Mouse (Mus musculus): ENCODE measurements around the gene Tsc22d2. TPM values are rescaled to one million over a fixed set of nuclear protein-coding genes. Genes with fewer than 3 reads are reported as not detected.

Gene Tsc22d2
- polyA plus RNA-seq, 1 experiment from 2014 or later = 8.4 TPM

DNA sequence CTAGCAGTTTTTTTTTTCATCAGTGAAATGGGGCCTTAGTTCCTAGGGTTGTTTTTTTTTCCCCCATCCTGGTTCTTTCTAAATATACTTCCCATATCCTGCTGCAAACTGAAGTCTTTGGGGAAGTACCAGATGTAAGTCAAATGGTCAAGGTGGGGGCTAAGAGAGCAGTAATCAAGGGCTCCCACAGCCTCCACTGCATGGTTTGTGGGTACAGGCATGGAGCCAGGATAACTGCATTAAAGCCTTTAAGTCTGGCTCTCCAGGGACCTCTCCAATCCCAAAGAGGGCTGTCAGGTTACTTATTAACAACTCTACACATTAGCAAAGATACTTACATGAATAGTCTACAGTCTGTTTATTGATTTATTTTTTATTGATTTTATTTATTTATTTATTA is 2.8 kb upstream of the Tsc22d2 start:
- Histone ChIP-seq H3K4me3 (no peak overlapping the region), H3K4me1 (peaks cover under 1% of the 10 kb centered on the region), H3K27me3 (ENCODE audit: low read depth, poor library complexity, severe bottlenecking) (no peaks in the 10 kb centered on the region), H3K9me3 (replicated peaks) (no peaks in the 10 kb centered on the region), H3K36me3 (peaks cover 3% of the 10 kb centered on the region), H3K27ac (no peak overlapping the region)
- no peak for DNase-seq (ENCODE audit: low spot score)

DNA sequence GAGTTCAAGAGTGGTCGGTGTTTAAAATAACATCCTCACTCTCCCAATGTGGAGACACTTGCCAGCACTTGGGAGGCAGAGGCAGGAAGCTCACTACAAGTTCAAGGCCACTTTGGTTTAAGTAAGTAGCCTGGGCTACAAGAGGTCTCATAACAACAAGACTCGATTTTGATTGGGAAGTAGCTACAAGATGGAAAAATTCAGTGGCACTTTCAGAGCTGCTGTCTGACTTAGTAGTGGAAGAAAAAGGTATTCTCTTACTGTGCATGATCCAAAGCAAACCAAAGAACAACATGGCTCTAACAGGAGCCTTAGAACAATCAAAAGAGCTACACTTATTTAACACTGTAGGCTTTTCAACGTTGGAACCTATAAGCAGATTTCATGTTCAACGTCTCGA is 844 bp upstream of the Tsc22d2 start:
- 54% methylated on average over 5 of the region's 5 CpGs for WGBS
- peaks cover 14% of the 10 kb centered on the region for H3K4me1 ChIP-seq
- H3K27me3 ChIP-seq (ENCODE audit: low read depth, poor library complexity, severe bottlenecking) = no peaks in the 10 kb centered on the region
- H3K9me3 ChIP-seq (replicated peaks) = no peaks in the 10 kb centered on the region
- DNase-seq (ENCODE audit: low spot score) = no peak
- peaks cover 9% of the 10 kb centered on the region for H3K36me3 ChIP-seq
- peak overlapping the region; percentile 98 for H3K4me3 ChIP-seq
- peak overlapping the region; percentile 99; the same call in 1 of the 2 replicates for H3K27ac ChIP-seq

DNA sequence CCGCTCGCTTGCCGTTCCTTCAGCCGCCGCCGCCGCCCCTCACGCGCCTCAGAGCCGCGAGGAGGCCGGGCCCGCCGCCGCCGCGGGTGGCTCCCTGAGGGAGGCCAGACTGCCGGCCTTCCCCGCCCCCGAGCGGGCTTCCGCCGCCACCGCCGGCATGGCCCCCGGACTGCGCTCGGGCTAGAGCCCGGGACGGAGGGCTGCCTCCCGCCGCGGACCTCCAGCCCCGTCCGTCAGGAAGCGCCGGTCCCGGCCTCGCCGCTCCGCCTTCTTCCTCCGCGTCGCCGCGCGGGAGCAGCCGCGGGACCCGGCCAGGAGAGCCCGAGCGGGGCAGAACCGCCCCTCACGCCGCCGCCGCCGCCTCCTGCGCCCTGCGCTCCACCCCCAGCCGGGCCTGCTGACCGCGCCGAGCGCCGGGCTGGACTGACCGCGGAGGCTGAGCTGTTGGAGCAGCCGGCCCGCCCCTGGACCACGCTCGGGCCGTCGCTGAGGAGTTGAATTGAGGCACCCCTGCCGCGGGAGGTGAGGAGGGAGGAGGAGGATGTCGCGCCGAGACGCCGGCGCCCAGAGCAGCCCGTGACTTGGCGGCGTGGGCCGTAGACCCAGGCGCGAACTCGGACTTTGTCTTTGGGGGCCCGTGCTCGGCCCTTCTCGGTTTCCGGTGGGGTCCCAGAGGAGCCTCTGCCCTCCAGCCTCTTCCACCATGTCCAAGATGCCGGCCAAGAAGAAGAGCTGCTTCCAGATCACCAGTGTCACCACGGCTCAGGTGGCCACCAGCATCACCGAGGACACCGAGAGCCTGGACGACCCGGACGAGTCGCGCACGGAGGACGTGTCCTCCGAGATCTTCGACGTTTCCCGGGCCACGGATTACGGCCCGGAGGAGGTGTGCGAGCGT is 720 bp downstream of the Tsc22d2 start:
- Histone ChIP-seq H3K27me3 (ENCODE audit: low read depth, poor library complexity, severe bottlenecking) (no peaks in the 10 kb centered on the region), H3K36me3 (peaks cover 9% of the 10 kb centered on the region), H3K9me3 (replicated peaks) (no peaks in the 10 kb centered on the region), H3K4me3 (peak overlapping the region; percentile 98), H3K27ac (peak overlapping the region; percentile 99), H3K4me1 (peaks cover 27% of the 10 kb centered on the region)
- WGBS = under 1% methylated on average over 113 of the region's 113 CpGs
- peak; percentile 74 for DNase-seq (ENCODE audit: low spot score)

DNA sequence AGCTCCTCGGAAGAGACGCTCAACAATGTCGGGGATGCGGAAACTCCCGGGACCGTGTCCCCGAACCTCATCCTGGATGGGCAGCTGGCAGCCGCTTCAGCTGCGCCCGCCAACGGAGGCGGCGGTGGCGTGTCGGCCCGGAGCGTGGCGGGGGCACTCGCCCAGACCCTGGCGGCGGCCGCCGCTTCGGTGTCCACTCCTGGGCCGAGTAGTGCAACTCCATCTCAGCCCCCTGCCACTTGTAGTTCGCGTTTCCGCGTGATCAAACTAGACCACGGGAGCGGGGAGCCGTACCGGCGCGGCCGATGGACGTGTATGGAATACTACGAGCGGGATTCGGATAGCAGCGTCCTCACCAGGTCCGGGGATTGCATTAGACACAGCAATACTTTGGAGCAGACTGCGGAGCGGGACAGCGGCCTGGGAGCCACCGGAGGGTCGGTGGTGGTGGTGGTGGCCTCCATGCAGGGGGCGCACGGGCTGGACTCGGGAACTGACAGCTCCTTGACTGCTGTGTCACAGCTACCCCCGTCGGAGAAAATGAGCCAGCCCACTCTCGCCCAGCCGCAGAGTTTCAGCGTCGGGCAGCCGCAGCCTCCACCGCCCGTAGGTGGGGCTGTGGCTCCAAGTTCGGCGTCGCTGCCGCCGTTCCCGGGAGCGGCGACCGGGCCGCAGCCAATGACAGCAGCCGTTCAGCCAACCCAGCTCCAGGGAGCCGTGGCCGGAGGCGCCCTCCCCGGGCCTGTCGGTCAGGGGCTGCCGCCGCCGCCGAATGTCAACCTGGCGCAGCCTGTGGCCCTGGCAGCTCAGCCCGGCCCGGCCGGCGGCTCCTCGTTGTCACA is 1.6 kb downstream of the Tsc22d2 start:
- H3K4me3 ChIP-seq = peak overlapping the region; percentile 98
- peak; percentile 83 for DNase-seq (ENCODE audit: low spot score)
- H3K9me3 ChIP-seq (replicated peaks) = no peaks in the 10 kb centered on the region
- under 1% methylated on average over 85 of the region's 85 CpGs for WGBS
- peaks cover 9% of the 10 kb centered on the region for H3K36me3 ChIP-seq
- H3K27ac ChIP-seq = peak overlapping the region; percentile 99
- no peaks in the 10 kb centered on the region for H3K27me3 ChIP-seq (ENCODE audit: low read depth, poor library complexity, severe bottlenecking)
- peaks cover 32% of the 10 kb centered on the region for H3K4me1 ChIP-seq

DNA sequence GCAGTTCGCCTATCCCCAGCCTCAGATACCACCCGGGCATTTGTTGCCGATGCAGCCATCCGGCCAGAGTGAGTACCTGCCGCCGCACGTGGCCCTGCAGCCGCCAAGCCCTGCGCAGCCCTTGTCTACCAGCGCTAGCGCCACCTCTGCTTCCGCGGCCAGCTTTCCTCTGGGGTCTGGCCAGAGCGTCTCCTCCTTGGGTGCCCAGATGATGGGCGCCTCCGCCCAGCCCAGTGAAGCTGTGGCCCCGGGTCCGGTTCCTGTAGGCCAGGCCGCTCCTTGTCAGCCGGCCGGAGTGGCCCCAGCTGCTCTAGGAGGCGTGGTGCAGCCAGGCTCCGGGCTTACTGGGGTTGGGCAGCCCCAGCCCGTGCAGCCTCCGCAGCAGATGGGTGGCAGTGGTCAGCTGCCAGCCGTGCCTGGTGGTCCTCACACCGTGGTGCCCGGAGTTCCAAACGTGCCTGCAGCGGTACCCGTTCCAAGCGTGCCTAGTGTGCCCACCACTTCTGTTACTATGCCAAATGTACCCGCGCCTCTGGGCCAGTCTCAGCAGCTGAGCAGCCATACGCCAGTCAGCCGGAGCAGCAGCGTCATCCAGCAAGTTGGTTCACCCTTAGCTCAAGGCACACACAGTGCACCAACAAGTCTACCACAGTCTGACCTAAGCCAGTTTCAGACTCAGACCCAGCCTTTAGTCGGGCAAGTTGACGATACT is 2.4 kb downstream of the Tsc22d2 start:
- peak overlapping the region; percentile 98 for H3K4me3 ChIP-seq
- peaks cover 9% of the 10 kb centered on the region for H3K36me3 ChIP-seq
- peak; percentile 68 for DNase-seq (ENCODE audit: low spot score)
- under 1% methylated on average over 39 of the region's 39 CpGs for WGBS
- H3K4me1 ChIP-seq = peaks cover 32% of the 10 kb centered on the region
- peak overlapping the region; percentile 99 for H3K27ac ChIP-seq
- no peaks in the 10 kb centered on the region for H3K9me3 ChIP-seq (replicated peaks)
- no peaks in the 10 kb centered on the region for H3K27me3 ChIP-seq (ENCODE audit: low read depth, poor library complexity, severe bottlenecking)

DNA sequence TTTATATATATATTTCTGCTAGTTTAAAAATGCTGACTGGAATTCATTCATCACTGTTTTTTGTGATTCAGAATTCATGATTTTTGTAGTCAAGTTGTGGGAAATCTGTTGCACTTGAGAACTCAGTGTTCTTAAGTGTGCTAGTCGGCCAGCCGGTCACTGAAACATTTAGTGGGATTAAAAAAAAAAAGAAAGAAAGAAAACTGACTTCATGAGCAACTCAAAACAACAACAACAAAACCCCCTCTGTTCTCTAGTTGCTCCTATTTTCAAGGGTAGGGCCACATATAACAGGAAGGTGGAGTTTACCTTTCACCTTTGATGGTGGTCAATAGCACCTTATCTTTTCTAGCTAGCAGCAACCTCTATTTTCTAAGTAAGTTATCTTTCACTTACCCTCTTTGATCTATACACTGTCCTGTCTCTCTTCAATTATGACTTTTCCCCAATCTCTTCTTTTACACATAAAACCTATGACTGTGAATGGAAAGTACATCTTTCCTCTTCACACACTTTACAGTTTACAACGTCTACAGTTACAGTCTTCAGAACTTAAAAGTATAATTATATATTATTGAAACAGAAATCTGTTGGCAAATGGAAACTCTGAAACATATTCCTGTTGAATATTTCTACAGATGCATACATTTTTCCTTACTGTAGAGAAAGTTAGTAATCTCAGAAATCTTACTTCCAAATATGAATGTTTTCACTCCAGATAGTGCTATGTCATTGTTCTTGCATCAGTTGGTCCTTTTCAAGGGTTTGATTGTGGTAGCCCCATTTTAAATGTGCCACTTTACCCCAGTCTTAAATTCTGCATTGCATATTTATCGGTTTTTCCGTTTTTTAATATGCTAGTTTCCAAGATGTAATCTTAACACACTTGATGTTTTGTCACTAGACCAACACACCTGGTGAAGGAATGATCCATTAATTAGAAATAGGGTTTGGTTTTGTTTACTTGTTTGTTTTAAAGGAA is 4.5 kb downstream of the Tsc22d2 start:
- Histone ChIP-seq H3K36me3 (peaks cover 9% of the 10 kb centered on the region), H3K27me3 (ENCODE audit: low read depth, poor library complexity, severe bottlenecking) (no peaks in the 10 kb centered on the region), H3K4me1 (peaks cover 32% of the 10 kb centered on the region), H3K27ac (no peak overlapping the region), H3K9me3 (replicated peaks) (no peaks in the 10 kb centered on the region), H3K4me3 (peak overlapping the region; percentile 98)
- no peak for DNase-seq (ENCODE audit: low spot score)
- WGBS = 47% methylated on average over 5 of the region's 5 CpGs

DNA sequence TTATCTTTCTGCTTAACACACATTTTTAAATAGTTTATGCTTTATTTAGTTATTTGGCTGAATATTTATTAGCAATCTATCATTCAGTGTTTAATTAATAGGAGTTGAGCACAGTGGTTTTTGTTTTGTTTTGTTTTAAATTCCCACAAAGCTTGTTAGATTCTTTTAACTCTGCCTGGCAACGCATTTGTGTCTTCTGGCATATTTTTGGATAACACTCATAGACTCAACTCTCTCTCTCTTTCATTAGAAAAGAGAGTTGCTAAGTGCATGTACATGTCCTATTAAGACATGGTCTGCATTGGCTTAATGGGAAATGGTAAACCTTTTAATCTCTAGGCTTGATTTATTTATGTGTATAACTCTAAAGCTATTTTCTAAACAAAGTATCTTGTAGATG is 14.3 kb downstream of the Tsc22d2 start:
- WGBS = 98% methylated on average over 1 of the region's 1 CpGs
- Histone ChIP-seq H3K27ac (no peak overlapping the region), H3K4me3 (no peak overlapping the region), H3K9me3 (replicated peaks) (no peaks in the 10 kb centered on the region), H3K4me1 (no peaks in the 10 kb centered on the region), H3K27me3 (ENCODE audit: low read depth, poor library complexity, severe bottlenecking) (no peaks in the 10 kb centered on the region), H3K36me3 (no peaks in the 10 kb centered on the region)
- DNase-seq (ENCODE audit: low spot score) = no peak

DNA sequence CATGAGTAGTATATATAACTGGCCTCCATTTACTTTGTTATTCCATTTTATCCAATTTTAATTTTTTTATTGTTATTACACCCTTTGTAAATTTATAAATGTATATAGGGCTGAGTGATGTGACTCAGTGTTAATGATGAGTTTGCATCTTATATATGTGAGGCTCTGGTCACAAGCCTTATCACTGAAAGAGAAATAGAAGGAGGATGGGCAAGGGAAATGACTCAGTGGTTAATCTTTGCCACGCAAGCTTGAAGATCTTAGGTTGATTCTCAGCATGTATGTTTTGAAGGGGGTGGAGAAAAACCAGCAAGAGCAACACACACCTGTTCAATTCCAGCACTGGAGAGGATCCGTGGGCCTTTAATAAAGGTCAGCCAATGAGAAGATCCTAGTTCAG is 19.9 kb downstream of the Tsc22d2 start:
- 92% methylated on average over 2 of the region's 2 CpGs for WGBS
- H3K4me1 ChIP-seq = no peaks in the 10 kb centered on the region
- H3K27ac ChIP-seq = no peak overlapping the region
- no peaks in the 10 kb centered on the region for H3K27me3 ChIP-seq (ENCODE audit: low read depth, poor library complexity, severe bottlenecking)
- DNase-seq (ENCODE audit: low spot score) = no peak
- no peak overlapping the region for H3K4me3 ChIP-seq
- no peaks in the 10 kb centered on the region for H3K9me3 ChIP-seq (replicated peaks)
- H3K36me3 ChIP-seq = peaks cover 9% of the 10 kb centered on the region

DNA sequence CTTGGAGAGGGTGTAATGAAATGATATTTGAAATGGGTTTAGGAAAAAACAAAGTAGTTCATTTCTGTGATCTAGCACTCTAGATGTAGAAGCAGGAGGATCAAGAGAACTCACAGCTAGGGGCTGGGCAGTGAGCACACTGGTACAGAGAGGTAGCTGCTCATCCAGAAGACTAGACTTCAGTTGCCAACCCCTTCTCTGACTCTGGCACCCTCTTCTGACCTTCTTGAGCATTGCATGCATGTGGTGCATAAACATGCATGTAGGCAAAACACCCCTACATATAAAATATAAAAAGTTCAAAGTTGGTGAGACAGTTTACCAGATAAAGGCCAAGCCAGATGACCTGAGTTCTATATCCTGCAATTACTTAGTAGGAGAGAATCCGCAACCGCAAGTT is 33.7 kb downstream of the Tsc22d2 start:
- Histone ChIP-seq H3K27ac (no peak overlapping the region), H3K36me3 (peaks cover 11% of the 10 kb centered on the region), H3K9me3 (replicated peaks) (no peaks in the 10 kb centered on the region), H3K27me3 (ENCODE audit: low read depth, poor library complexity, severe bottlenecking) (no peaks in the 10 kb centered on the region), H3K4me1 (no peaks in the 10 kb centered on the region), H3K4me3 (no peak overlapping the region)
- DNase-seq (ENCODE audit: low spot score) = no peak
- 97% methylated on average over 2 of the region's 2 CpGs for WGBS

DNA sequence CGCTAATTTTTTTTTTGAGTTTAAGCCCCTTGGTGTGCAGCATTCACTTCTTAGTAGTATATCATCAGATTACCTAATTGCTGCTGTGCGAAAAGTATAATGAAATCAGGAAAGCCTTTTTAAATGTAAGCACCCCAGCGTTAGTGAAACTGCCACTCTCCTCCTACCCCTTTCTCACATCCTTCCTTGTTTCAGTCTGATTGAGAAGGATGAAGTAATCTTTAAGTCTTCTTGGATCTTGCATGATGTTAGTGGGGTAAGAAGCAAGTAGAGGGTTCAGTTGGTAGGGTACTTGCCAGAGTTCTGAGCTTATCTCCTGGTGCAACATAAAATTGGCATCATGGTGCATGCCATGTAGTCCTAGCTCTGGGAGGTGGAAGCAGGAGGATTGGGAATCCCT is 35.0 kb downstream of the Tsc22d2 start:
- no peak overlapping the region for H3K27ac ChIP-seq
- no peaks in the 10 kb centered on the region for H3K4me1 ChIP-seq
- DNase-seq (ENCODE audit: low spot score) = no peak
- H3K4me3 ChIP-seq = no peak overlapping the region
- peaks cover 11% of the 10 kb centered on the region for H3K36me3 ChIP-seq
- 96% methylated on average over 3 of the region's 3 CpGs for WGBS
- no peaks in the 10 kb centered on the region for H3K27me3 ChIP-seq (ENCODE audit: low read depth, poor library complexity, severe bottlenecking)
- no peaks in the 10 kb centered on the region for H3K9me3 ChIP-seq (replicated peaks)

DNA sequence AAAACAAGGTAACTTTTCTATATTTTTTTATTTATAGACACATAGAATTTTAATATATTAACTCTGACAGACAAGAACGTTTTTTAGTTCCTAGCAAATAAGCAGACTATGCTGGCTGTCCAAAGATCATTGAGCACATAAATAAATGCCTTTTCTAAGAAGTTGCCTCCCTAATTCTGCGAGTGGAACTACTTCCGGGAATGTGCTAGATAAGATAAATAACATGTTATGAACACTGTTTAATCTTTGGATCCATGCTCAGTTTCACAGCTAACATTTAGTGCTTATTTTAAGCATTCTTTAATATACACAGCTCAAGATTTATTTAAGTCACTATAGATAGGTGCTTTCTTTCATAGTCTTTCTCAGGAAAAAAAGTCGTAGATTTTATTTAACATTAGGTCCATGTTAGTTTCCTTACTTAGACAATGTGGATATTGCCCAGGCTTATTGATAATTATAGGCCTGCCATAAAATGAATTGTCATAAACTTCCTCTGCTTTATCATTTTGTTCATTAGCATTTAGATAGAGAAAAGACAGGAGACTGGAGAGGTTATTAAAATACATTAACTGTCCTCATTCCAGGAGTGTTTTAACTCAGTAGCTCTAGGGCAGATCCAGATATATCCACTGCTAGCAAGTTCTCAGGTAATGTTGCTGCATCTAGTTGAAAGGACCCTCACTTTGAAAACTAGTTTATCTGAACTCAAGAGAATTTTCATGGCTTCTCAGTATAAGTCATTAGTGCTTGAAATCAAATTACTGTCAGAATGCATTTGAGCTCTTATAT is 40.1 kb downstream of the Tsc22d2 start:
- H3K9me3 ChIP-seq (replicated peaks) = no peaks in the 10 kb centered on the region
- 87% methylated on average over 4 of the region's 4 CpGs for WGBS
- H3K36me3 ChIP-seq = peaks cover 5% of the 10 kb centered on the region
- no peaks in the 10 kb centered on the region for H3K27me3 ChIP-seq (ENCODE audit: low read depth, poor library complexity, severe bottlenecking)
- no peak for DNase-seq (ENCODE audit: low spot score)
- H3K4me3 ChIP-seq = no peak overlapping the region
- H3K4me1 ChIP-seq = no peaks in the 10 kb centered on the region
- no peak overlapping the region for H3K27ac ChIP-seq

All from limb, embryonic 10.5 days (tissue).